Mouse (Mus musculus): ENCODE measurements around the gene Tbx10.
"Not testable (repeated sequence)": the region's sequence is repeated elsewhere in the genome, so short reads cannot be mapped to it uniquely, and the experiment has no call there.

Gene Tbx10

DNA sequence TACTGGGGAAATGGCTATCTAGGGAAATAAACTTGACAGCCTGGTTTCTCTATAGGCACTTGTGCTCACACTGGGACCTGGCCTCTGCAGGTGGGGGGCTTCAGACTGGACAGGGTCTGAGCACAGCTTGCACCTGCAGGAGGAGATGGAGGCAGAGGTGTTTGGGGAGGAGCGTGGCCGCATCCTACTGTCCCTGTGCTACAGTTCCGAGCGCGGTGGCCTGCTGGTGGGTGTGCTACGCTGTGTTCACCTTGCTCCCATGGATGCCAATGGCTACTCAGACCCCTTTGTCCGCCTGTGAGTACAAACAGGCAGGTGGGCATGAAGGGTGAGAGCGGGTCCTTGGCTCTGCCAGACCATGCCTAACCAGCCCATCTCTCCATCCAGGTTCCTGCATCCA lies 13.4 kb downstream of the Tbx10 start:
- DNase-seq, result peak; percentile 4

DNA sequence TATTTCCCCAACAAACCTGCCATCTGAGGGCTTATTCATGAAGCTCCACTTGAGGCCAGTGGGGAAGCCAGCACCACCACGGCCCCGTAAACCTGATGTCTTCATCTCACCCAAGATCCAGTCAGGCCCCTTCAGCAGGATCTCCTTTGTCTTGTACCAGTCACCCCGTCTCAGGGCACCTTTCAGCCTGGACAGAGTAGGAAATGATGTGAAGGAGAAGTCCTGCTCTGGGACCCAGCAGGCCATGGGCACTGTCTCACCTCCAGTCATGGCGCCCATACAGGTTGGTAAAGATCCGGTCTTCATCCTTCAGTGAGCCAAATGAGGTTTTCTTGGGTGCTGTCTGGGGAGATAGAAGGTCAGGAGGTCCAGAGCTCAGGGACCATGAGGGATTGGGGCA lies 18.5 kb downstream of the Tbx10 start:
- DNase-seq, result no peak

DNA sequence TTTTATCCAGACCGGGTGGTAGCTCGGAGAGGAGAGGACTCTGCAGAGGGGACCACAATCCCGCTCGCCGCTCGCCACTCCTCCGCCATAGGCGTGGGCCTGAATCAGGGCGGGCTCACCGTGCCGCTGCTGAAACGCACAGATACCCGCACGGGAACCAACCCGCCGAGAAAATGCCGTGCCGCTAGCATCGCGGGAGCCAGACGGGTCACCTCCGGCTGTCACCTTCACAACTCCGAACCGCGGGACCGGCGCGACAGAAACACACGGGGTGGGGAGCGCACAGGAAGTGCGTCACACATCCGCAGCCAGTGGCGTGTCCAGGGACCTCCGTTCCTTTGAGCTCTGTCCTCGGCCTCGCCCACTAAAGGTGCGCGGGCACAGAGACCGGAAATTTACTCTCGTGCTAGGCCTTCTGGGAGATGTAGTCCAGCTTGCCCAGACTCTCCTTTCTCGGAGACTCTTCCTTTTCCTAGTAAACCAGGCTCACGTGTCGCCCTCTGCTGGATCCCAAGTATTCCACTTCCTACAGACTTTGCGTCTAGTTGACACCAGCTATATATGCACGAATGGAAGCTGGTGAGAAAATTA lies 20.0 kb downstream of the Tbx10 start, which contains the start of gene Ndufv1:
TSS of gene Ndufv1 (minus strand) at position 375 of the 591 bp plus-strand sequence.
- DNase-seq, result peak; percentile 91

GRCm38 (mm10) chr19:4013066-4013465 lies 20.5 kb downstream of the Tbx10 start:
- DNase-seq, result no peak

DNA sequence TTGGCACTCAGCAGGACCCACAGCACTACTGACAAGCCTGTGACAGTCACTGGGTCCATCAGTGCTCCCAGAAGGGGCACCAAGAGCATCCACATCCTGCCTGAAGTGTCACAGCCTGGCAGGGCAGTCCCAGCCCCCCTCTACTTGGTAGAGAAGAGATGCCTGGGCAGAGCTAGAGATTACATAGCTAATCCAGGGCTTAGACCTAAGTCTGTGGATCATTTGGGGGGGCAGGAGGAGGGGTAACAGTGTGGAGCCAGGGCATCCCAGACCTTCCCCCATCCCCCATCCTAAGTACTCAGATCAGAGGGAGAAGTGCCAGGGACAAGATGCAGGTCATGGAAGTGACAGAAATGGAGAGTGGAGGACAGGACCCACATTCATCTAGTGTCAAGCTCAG lies 22.2 kb downstream of the Tbx10 start:
- DNase-seq, result no peak

GRCm38 (mm10) chr19:4015635-4016034 lies 23.1 kb downstream of the Tbx10 start:
- DNase-seq, result no peak

GRCm38 (mm10) chr19:4017921-4018587 lies 25.5 kb downstream of the Tbx10 start:
- no peak for DNase-seq

DNA sequence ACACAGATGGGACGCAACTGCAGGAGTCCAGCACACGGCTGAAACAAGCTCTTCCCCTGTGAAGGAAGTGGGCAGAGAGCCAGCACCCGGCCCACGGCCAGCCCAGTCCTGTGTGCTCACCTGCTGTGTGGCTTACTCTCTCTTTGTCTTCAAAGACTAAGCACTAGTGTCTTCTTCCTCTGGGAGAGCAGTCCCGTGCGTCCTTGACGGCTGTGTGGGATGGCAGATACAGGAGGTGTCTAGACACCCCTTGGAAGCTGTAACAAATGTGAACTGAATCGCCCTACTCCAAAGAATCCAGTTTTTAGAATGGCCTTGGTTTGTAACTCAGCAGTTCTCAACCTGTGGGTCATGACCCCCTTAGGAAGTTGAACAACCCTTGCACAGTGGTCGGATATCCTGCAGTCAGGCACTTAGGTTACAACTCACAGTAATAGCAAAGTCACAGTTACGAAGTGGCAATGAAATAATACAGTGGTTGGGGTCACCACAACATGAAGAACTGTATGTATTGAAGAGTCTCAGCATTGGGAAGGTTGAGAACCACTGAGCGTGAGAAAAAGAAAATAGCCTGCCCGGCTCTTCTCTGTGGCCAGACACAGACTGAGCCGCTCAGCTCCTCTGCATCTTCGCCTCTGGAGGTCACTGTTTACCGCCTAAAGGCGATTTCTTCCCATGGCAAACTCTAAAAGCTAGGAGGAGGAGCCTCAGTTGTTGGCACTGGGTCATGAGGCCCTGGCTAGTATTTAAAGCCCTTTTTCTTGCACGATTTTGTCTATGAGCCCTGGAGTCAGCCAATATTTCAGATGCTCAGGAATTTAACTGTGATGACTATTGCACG lies 26.4 kb downstream of the Tbx10 start:
- peak; percentile 63 for DNase-seq

GRCm38 (mm10) chr19:4023185-4023584 lies 30.6 kb downstream of the Tbx10 start:
- no peak for DNase-seq

DNA sequence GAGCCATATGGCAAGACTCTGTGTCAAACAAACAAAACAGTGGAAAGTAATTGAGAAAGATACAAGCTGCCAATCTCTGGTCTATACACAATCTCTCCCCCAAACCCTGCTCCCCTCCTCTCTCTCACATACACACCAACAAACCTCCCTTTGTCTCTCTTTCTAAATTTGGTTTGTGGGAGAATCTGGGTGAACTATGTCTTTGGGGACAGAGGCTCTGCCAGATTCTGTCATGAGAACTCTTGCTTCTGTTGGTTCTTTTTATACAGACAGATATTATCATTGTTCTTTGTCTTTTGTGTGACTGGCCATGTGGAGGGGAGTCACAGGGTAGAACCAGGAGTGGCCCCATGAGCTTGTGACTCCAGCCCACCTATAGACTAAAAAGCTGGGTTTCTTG lies 35.0 kb downstream of the Tbx10 start:
- no peak for DNase-seq

DNA sequence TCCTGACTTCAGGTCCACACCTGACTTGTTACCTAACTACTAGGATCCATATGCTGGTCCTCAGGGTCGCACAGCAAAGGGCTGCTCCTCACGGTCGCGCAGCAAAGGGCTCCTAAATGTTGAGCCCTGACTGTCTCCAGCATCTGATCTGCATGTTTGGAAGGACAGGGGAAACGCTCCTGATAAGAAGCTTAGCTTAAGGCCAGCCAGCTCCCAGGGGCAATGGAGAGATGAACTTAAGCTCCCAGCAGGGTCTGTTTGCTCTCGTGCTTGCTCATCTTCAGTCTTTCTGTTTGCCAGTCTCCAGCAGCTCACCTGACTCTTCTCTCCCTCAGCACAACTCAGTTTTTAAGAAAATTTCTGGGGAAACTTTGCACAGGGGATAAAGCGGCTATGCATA lies 40.1 kb downstream of the Tbx10 start:
- DNase-seq, result no peak

DNA sequence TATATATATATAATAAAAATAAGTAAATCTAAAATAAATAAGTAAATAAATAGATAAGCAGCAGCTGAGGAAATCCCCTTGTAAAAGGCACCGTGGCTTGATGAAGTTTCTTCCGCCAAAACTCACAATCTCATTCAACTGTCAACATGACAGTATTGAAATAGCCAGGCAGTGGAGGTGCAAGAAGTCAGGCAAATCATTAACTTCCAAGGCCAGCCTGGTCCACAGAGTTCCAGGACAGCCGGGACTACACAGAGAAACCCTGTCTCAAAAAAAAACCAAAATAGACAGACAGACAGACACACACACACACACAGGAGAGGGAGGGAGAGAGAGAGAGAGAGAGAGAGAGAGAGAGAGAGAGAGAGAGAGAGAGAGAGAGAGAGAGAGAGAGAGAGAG lies 40.7 kb downstream of the Tbx10 start:
- DNase-seq, result no peak

GRCm38 (mm10) chr19:4033742-4034141 lies 41.2 kb downstream of the Tbx10 start:
- DNase-seq, result no peak

- no peak for DNase-seq
Measured at GRCm38 (mm10) chr19:4036327-4037045, 43.9 kb downstream of the Tbx10 start.

- not testable (repeated sequence) for DNase-seq
Measured at GRCm38 (mm10) chr19:4037154-4037787, 44.7 kb downstream of the Tbx10 start.

GRCm38 (mm10) chr19:4037788-4038232 lies 45.3 kb downstream of the Tbx10 start, which contains the start of gene Gstp1:
Gene Gstp1, minus strand, starts transcription at chr19:4037985.
- peak; percentile 91 for DNase-seq

- DNase-seq, result not testable (repeated sequence)
Measured at GRCm38 (mm10) chr19:4040941-4041340, 48.4 kb downstream of the Tbx10 start.

DNA sequence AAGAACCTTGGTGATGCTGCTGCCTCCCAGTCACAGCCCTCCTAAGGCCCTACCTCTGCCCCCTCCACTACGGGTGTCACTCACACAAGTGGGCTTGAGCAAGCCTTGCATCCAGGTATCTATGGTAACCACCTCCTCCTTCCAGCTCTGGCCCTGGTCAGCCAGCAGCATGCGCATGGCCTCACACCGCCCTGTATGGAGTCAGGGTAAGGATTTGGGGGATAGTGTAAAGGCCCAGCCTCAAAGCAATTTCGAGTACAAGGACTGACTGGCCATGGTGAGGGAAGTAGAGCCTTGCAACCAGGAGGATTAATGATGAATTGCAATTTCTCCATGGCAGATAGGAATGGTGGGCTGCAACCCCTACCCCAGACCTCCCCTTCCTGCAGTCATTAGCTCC lies 48.9 kb downstream of the Tbx10 start:
- DNase-seq, result not testable (repeated sequence)

DNA sequence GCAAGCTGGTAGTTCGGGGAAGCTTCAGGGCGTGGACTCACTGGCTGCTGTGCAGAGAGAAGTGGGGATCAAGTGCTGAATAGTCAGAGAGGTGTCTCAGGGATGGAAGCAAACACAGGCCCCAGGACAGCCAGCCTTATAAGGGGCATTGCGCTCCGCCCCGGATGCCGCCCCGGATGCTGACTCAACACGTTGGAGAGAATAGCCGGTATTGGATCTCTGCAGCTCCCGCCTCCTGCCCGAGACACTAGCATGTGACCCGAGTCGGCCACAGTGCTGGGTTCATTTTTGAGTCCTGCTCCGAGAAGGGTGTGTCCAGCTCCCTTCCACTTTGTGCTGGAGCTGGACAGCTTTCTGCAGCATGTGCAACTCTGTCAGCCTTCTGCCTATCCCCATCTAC lies 49.6 kb downstream of the Tbx10 start:
- no peak for DNase-seq

DNA sequence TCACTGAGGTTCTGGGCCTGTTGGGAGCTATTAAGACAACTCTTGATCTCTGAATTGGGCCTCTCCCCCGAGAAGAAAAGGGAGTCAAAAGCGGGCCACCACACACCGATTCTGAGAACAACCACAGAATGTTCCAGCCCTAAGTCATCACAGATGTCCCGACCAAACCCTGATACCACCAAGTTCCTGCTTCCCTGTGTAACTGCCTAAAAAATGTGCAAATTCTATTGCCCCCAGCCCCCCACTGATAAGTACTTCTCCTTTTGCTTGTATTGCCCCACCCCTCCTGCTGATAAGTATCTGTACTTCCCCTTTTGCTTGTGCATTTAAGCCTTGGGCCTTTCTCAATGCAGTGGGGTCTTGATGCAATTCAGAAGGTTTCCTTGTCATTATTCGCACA lies 51.6 kb downstream of the Tbx10 start:
- not testable (repeated sequence) for DNase-seq

DNA sequence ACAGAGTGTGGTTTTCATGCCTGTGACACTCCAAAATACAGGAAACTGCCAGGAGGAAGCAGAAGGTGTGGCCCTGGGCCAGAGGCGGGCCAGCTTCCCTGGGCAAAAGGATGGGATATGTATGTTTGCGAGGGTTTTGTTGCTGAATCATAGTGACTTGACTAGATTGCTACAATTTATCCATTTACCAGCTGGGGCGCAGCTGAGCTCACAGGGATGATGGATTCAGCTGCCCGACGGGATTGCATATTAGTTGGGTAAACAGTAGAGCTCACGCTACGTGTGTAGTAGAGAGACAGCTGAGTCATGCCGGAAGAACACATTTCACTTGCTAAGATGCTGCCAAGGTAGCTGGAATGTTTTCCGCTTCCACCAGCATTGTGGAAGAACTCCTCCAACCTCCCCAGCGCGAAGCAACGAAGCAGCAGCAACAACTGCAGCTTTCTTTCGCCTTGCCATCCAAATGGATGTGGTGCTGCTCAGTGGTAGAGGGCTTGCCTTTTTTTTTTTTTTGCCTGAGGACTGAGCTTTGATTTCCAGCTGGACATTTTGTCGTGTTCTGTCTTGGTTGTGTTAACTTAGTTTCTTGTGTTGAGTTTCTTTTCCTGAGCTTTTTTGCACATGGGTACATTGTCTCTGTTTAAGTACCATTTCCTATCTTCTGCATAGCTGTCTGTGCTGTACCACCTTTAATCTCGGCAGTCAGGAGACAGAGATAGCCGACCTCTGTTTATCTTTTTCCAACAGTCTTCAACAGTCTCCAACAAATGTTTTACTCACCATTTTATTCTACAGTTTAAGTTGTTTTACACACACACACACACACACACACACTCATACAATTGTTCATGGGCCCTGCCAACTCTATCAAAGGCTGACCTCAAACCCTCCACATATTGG lies 53.7 kb downstream of the Tbx10 start, which contains the start of gene Gstp2:
TSS of gene Gstp2 (minus strand) at position 58 of the 900 bp plus-strand sequence.
- no peak for DNase-seq
